Mouse (Mus musculus) thymus, postnatal 0 days (tissue): Measurements from ENCODE around the gene Dusp1. TPM values are rescaled to one million over a fixed set of nuclear protein-coding genes. Genes with fewer than 3 reads are reported as not detected.

Experiments
- DNase-seq: peaks from one replicate; pipeline ENCODE4 v3.0.0-alpha.2; 2015; ENCODE audit warnings: low spot score
- polyA plus RNA-seq: library from polyadenylated mRNA; unstranded; fragments of >200 nt; fragmentation: Nextera tagmentation; extraction: Ambion mirVana; gene quantifications from 2 replicates; pipeline ENCODE4 v1.2.1, GENCODE M21; 2015

Dusp1 gene
- polyA plus RNA-seq, 1 experiment from 2014 or later: 22.4 TPM

DNA sequence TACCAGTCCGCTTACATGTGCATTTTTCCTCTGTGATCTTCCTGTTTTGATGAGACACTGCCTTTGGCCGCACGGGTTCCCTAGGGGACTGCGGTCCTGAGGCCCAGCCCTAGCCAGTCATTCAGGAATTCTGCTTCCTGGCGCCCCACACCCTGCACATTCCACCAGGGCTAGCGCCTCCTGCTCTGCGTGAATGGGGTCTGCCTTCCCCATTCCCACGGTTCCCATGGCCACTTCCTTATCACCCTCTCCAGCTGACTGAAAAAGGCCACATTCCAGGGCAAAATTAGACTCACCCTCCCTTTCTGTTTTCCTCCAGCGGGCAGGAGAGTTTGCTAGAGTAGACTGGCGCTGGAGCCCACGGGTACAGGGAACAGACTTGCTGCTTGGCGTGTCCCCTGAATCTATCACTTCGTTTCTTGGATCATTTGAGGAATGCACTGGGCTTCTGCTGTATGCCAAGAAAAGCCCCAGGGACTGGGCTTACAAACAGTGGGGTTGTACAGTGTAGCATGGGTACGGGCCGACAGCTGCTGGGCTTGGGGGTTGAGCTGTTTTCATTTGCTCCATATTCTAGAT lies 22.7 kb upstream of the Dusp1 start:
- DNase-seq: no peak

DNA sequence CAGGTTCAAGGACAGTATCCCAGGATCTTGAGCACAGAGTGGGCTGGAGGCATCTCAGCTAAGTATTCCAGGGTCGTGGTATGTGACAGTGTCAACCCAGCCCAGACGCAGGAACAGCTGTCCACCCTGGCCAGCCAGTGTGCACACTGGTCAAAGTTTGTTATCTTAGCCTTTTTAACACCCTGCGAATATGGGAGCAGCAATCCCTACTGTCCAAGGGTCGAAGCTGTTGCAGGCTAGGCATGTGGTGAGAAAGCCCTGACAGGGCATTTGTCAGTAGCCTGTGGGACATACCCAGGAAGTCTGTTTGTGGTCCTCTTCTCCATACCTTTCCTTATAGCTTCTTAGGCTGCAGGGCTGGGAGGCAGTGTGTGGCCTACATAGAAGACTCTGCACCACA lies 22.1 kb upstream of the Dusp1 start:
- DNase-seq: no peak

DNA sequence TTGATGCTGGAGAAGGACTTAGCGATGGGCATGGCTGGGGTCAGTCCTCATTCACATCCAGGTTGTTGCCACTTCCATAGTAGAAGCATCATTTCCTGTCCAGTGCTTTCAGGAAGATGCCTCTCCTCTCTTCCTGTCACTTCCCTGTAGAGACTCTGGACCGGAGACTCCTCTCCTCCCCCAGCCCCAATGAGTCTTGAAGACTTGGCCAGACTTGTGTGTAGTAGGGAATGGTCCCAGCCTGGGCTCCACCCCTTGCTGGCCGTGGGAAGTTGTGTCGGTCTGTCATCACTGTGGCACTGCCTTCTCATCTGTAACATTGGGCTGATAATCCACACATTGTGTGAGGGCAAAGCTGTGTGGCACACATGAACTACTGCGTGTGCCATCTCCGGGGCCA lies 21.7 kb upstream of the Dusp1 start:
- no peak for DNase-seq

DNA sequence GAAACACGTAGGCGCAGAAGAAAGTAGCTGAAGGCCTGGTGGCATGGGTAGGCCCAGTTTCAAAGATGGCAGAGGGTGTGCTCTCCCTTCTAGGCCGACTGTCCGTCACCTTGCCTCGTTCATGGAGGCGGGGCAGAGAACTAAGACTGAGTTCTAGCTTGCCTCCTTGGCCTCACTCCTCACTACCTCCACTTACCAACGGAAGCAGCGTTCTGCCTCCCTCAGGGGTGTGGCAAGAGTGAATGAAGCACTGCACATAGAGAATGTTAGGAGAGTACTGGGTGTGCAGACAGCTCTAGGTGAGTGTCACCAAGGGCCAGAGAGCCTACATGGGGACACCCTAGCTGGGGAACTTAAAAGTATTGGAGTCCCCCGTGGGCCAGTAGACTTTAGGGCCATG lies 21.1 kb upstream of the Dusp1 start:
- DNase-seq: no peak

DNA sequence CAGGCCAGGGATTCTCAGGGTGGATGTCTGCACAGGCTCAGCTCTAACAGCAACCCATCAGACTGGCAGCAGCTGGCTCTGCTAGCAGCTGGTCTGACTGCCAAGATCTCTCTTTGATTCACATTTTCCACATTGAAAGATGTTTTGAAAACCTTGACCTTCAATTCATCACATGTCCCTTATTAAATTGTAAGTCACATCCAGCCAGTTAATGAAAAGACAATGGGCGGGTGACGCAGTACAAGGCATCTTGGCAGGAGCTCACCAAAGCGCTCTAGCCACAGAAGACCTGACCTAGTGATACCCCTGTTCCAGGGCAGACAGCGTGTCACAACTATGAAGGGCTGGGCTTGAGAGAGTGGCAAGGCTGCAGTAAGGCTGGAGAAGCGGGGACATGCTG lies 20.4 kb upstream of the Dusp1 start:
- DNase-seq: no peak

DNA sequence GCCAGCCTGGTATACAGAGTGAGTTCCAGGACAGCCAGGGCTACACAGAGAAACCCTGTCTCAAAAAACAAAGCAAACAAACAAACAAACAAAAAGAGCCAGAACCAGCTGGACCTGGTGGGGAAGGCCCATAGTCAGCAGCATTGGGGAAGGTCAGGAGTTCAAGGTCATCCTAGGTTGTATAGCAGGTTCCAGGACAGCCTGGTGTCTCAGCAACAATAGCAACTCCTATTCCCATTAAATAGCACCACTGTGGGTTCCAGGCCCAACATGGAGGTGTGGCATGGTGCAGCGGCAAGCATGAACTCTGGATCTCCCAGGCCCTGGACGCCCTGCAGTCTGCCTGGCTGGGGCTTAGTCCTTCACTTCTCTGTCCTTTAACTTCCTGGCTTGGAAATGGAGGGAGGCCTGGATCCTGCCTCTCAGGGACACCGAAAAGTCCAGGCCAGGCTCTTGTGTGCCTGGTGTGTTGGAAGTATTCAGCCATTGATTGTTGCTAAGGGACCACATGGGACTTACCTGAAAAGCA lies 19.0 kb upstream of the Dusp1 start:
- DNase-seq: no peak

DNA sequence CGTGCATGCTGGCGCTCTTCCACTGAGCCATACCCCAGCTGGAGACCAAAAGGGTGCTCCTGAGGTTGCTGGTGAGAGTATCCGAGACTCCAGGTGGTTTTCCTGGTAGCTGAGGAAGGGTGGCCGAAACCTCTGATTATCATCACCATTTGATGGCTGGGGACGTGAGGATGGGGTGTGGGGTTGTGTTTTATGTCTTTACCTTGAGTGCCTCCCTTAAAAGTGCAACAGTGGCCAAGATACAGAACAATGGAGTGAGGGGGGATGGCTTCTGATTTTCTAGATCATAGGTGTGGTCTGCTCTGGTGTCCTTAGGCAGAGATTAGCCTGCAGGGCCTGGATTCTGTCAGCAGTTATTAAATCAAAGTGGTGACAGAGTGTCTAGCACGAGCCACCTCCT lies 17.5 kb upstream of the Dusp1 start:
- DNase-seq: no peak

DNA sequence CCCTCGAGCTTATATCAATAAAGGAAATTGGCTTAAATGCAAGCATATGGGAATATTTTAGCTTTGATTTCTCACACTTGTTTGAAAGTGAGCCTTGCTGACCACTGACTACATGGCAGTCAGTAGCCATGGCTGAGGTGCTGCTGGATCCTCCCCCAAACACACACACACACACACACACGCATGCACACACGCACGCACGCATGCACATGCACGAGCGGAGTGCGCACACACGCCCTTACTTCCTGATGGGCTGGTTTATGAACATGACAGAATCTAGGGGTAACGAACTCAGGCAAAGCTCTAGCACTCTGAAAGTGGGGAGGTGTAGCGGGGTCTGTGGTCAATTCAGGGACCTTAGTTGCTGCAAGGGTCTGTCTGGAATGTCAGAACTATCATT lies 16.8 kb upstream of the Dusp1 start:
- DNase-seq: peak; percentile 53

DNA sequence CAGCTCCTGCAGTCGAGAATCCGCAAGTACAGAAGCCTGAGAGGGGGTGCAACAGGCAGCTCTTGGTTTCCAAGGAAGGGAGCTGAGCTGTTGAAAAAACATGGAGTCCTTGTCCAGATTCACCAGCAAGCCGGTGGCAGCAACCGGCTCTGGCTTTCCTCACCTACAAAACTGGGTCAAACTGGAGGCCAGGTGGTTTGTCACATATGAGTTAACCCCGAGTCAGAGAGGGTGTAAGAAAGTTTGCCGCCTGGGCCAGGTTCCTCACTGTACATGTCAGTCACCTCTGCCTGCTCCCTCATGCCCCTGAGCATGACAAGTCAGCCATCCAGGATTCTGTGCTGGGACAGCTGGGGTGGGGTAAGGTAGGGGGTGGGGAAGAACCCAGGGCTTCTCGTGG lies 16.2 kb upstream of the Dusp1 start:
- DNase-seq: peak; percentile 67

DNA sequence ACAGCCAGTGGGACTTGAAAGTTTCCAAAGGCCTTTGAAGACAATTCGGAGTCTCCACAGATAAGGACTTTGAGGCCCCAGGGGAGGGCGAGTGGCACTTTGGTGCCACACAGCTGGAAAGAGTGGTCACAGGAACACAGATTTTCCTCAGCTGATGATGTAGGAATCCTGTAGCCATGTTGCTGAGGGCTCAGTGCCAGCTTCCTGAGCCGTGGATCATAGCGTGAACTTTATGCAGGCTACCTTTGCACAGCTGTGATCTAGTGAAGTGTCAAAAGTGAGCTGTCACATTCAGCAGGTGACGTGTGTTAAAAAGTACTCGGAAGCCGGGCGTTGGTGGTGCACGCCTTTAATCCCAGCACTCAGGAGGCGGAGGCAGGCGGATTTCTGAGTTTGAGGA lies 15.4 kb upstream of the Dusp1 start:
- no peak for DNase-seq

DNA sequence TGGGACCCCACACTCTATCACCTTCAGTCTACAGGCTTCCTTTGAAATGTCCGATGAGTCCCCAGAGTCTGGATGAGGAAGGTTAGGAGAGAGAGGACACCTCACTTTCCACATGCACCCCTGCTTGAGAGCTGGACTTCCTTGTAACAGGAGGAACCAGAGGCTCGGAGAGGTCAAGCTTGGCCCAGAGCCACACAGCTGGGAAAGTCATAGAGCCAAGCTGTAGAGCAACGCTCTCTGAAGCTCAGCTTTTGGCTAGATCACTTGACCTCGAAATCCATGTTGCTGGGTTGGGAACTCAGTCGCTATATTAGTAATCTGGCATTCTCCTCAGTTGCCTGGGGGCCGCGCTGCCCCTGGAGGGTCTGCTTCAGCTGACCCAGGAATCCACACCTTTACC lies 14.9 kb upstream of the Dusp1 start:
- no peak for DNase-seq

DNA sequence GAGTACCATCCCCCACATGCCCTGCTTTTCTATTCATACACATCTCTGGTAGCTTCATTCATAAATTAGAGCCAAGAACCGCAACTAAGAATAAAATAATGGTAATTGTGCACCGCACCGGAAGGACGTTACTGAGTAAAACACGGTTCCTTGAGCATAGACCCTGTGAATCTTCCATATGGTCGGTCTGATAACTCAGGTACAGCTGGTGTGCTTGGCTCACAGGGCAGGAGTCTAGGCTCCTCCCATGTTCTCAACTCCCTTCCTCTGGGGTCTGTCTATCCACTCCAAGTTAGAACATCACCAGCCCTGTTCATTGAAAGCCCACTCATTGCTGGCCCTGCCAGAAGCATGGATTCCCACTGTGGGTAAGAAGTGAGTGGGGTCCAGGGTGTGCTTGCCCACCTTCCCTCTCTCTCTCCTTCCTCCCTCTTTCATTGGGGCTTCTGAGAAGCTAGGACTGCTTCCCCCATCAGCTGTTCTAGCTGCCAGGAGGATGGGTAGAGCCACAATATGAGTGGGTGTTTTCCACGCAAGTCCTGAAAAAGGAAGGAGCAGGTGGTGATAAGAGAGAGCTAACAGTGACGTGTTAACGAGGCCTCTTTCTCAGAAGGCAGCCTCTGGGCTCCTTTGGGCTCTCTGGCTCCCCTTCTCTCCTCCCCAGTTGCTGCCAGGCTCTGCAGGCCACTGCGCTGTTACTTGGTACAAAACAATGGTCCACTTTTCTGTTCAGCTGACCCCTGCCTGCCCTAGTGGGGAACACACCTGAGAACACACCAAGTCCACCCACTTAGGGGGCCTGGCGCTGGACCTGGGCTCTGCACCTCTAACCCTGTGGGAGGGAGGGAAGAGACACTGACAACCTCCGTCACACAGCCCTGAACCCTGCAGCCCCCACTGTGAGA lies 14.1 kb upstream of the Dusp1 start:
- DNase-seq: no peak

DNA sequence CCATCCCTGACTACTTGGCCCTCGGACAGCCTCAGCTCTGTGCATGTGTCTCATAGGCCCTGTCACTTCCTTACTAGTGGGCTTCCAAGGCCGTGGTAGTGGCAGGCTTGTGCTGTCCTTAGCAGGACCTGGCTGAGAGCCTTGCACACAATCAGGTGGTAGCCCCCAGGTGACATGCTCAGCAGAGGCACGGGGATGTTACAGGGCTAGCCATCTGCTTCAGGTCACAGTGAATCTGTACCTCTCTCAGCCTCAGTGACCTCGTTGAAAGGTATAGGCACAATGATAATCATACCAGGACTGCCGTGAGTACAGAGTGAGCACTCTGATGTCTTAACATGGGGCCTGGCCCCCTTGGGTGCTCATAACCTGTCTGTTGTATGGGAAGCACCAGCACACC lies 12.8 kb upstream of the Dusp1 start:
- DNase-seq: no peak

DNA sequence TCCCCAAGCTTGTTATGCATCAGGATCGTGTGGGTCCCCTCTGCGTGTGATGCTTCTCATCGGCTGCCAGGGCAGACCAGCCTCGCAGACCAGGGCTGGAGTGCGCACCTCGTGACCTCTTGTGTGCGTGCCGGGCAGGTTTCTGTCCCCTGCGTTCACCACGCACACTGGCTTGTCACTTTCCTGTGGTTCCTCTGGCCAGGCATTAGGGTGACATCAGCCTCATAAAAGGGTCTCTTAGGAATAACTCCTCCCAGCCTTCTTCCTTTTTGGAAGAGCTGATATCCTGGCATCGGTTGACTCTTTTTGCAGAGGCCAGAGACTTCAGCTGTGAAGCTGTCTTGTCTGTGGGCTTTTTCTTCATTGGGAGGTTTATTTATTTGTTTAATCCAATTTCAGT lies 12.2 kb upstream of the Dusp1 start:
- DNase-seq: no peak

DNA sequence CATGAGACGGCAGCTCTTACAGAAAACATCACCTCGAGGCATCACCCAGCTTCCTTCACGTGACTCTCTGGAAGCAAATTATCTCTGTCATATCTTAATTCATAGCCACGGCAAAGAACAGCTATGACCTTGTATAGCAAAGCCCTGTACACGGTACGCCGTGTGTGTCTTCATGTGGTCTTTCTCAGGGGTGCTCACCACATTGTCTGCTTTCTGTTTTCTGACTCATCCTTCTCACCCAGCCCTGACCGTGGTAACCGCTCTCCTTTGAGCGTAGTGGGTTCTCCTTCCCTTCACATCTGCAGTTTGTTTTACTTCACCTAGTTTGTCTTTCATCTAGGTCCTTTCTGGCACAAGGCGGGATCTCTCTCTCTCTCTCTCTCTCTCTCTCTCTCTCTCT lies 10.3 kb upstream of the Dusp1 start:
- peak; percentile 72 for DNase-seq

DNA sequence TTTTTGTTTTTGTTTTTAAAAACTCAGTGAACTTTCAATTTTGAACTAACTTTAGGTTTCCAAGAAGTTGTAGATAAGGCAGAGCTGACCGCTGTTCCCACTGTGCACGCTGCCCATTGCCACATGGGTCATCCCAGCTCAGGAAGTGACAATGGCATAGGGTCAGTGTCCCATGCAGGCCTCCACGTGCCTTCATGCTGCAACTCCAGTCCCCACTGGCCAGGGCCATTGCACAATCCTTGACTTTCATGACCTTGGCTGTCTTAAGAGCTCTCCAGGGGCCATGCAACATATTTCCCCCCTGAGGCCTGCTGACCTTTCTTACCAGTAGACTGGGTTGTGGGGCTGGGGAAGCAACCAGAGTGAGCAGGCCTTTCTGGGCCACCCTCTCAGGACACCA lies 9.4 kb upstream of the Dusp1 start:
- DNase-seq: no peak

DNA sequence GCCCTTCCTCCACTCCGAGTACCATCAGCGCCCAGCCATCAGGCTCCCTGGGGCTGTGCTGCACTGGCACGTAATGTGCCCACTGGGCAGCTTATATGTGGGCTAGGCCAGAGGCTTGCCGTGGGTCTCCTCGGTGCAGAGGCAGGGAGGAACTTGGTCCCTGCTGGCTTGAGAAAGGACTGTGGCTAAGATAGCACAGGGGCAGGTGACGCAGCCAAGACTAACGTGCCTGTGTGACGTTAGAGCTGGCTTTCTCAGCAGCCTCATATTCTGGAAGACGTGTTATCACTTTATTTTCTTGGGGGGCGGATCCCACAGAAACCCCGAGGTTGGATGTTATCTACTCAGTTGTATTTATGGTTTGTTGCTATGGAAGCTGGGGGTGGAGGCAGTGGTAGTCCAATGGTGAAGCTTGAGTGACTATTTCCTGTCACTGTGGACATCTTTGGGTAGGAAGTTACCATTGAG lies 8.8 kb upstream of the Dusp1 start:
- peak; percentile 49 for DNase-seq

DNA sequence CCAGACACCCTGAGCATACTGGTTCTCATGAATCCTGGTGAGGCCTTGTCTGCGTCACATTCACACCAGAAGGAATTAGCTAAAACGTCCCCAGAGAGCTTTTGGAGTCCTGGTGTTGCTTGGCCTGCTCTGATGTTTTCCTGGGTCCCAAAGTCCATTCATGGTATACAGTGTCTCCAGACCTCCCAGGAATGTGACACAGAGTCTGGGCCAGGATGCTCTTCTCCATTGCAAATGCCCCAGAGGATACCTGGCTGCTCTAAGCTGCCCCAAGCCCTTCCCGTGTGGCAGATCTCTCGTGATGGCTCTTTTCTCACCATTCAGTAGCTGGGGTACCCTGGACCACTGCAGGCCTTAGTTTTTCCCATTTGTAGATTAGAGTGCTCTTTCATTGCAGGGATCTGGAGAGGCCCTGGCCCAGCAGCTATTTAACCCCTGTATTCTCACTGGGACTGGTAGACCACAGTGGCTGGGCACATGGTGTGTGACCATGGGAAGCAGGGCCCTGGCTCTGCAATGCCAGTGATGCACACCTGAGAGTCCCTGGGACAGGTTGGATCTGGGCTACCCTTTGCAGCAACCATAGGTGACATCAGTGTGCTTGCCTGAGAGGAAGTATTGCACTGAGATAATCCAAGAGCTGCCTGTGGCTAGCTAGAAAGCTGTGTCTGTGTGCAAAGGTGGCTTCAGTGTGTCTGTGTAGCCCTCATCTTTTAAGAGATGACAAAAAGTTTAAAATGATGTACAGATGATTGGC lies 7.8 kb upstream of the Dusp1 start:
- DNase-seq: no peak

DNA sequence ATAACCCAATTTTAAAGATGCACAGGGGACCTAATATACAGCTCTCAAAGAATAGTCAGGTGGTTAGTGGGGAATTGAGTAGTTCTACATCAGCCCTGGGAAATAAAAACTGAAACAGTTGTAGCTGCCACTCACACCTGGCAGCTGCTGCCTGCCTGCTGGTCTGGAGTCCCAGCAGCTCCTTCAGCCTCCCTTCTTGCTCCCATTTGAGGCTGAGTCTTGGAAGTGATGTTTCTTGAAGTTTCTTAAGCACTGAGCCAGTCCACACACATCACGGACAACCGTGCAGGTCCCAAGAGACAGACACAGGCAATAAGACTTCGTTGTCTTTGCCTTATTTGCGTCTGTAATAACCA lies 5.9 kb upstream of the Dusp1 start:
- no peak for DNase-seq

DNA sequence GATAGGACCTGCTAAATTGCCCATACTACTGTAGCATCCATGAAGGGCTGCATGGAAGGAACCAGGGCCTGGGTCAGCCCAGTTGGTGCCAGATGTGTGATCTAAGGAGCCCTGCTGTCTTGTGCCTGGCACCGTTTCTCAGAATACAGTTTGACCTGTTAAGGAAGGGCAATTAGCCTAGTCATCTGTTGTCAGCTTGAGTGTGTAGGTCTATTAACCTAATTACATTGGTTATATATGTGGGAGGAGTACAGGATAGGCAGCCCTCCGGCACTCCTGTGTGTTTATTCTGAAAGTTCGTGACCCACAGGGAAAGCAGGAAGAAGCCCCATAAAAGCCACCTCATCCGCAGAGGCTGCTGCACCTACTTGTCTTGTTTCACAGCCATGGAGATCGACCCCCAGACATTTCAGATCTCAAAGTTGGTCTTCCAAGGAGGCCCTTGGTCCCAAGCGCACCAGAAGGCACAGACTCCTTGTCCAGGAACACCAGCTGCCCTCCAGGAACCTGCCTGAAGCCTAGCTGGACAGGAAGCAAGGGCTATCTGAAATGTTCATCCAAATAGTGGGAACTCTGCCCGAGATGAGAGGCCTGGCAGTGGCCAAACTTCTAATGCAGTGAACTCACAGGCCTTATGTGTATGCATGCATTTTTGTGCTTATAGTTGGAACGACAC lies 5.4 kb upstream of the Dusp1 start:
- DNase-seq: no peak

DNA sequence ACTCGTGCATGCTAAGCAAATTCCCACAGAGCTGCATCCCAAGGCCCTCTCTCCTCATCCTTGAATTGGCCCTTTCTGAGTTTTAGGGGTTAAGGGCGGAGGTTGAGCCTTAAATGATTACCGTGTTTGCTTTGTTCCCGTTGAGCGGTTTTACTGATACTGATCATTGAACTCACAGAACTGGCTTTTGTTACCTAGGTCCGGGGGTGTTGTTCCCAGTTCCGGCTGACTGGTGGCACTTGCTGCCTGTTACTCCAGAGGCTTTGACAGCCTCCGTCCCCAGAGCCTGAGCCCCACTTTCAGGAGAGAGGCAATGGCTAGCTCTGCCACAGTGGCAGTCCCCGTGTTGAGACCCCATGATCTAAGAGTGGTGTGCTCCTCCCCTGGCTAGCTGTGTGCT lies 2.5 kb upstream of the Dusp1 start:
- no peak for DNase-seq

DNA sequence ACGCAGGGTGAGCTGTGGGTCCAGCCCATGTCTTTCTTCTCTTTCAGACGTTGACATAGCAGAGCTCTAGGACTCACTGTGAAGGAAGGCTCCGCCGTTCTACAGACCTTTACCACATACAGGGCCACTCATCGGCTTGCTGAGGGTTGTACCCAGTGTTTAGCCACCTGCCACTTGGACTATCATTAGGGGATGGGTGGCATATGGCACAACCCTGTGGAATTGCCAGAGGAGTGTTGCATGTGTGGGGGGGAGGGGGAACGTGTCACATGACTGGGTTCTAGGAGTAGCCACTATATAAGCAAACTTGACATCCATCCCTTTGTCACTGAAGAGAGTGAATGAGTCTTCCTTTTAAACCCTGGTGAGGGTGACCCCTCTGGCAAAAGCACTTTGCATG lies 1.5 kb upstream of the Dusp1 start:
- no peak for DNase-seq
